ENCODE assay signal across 10 mouse cellular contexts in the genomic region with DNA sequence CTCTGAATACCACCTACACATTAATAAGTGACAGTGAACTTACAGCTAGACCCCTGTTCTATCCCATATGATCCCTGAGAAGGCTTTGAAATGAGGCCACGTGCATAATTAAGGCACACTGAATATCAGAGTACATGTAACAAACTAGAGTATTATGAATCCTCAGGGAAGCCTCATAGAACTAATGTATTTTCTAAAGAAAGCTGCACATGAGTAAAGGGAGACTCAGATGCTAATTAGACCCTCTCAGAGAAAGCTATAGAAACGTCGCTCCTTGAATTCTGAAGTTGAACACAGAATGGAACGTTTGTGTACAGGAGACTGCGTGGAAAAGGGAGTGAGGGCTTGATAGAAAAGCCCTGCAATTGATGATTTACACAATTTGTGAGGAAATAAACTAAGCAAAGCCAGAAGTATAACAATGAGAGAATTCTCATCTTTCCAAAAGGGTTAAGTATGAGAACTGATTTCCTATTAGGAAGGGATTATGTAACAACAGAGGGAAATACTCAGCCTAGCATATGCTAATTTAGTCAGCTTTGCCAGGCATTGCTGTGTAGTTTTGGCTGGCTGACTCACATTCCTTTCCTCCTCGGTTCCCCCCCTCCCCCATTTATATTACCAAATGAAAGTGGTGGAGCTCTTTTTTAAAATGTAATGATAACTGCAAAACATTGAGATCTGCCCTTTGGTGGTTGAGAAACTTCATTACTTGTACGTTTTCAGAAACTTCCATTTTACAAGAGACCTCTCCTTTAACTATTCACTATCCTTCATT. TPM values are rescaled to one million over a fixed set of nuclear protein-coding genes. Genes with fewer than 3 reads are reported as not detected.
DNase-seq lines count a peak whose midpoint lies in the region; ATAC-seq lines count a peak whose summit lies in the region.
"Had no signal": no experiment of that assay in that cellular context is flagged by ENCODE, and none has a peak within 500 bp of the region (broad histone marks: within the 10 kb centered on the region; RNA-seq: fewer than 3 reads in every experiment).

No protein-coding gene starts in this region.

- peak overlapping the region; percentile 80 for H3K27ac ChIP-seq in forebrain, embryonic 10.5 days
- peak overlapping the region; percentile 56 for H3K27ac ChIP-seq in midbrain, embryonic 12.5 days (replicated peaks)
- no peak overlapping the region for H3K27ac ChIP-seq in kidney, embryonic 14.5 days (ENCODE audit: low read depth, low read length)
- H3K27ac ChIP-seq in kidney, embryonic 15.5 days: no peak overlapping the region

- H3K4me2 ChIP-seq in midbrain, embryonic 12.5 days (replicated peaks): peak overlapping the region; percentile 28
- no peak overlapping the region for H3K4me2 ChIP-seq in kidney, embryonic 14.5 days (replicated peaks; ENCODE audit: low read depth, low read length)
- no peak overlapping the region for H3K4me2 ChIP-seq in kidney, embryonic 15.5 days

- H3K4me3 ChIP-seq in forebrain, embryonic 10.5 days: peak overlapping the region; percentile 8; the same call in 1 of the 2 replicates
- no peak overlapping the region for H3K4me3 ChIP-seq in midbrain, embryonic 12.5 days
- H3K4me3 ChIP-seq in kidney, embryonic 14.5 days (ENCODE audit: low read length): no peak overlapping the region
- H3K4me3 ChIP-seq in kidney, embryonic 15.5 days (replicated peaks): no peak overlapping the region
- H3K4me3 ChIP-seq: erythroblast, embryonic 14.5 days had no signal

- H3K27me3 ChIP-seq in forebrain, embryonic 10.5 days (ENCODE audit: poor library complexity, severe bottlenecking): no peaks in the 10 kb centered on the region
- no peaks in the 10 kb centered on the region for H3K27me3 ChIP-seq in midbrain, embryonic 12.5 days
- no peaks in the 10 kb centered on the region for H3K27me3 ChIP-seq in kidney, embryonic 14.5 days (ENCODE audit: control insufficient read depth, insufficient read depth, low read length)
- peaks cover 7% of the 10 kb centered on the region for H3K27me3 ChIP-seq in kidney, embryonic 15.5 days

- no peaks in the 10 kb centered on the region for H3K36me3 ChIP-seq in forebrain, embryonic 10.5 days (replicated peaks)
- H3K36me3 ChIP-seq in midbrain, embryonic 12.5 days: no peaks in the 10 kb centered on the region
- H3K36me3 ChIP-seq in kidney, embryonic 14.5 days (ENCODE audit: control insufficient read depth, insufficient read depth, low read length): no peaks in the 10 kb centered on the region
- no peaks in the 10 kb centered on the region for H3K36me3 ChIP-seq in kidney, embryonic 15.5 days

- no peaks in the 10 kb centered on the region for H3K9me3 ChIP-seq in forebrain, embryonic 10.5 days
- no peaks in the 10 kb centered on the region for H3K9me3 ChIP-seq in midbrain, embryonic 12.5 days
- H3K9me3 ChIP-seq in kidney, embryonic 14.5 days (ENCODE audit: control insufficient read depth, low read length): no peaks in the 10 kb centered on the region
- no peaks in the 10 kb centered on the region for H3K9me3 ChIP-seq in kidney, embryonic 15.5 days (replicated peaks)

- H3K4me1 ChIP-seq in forebrain, embryonic 10.5 days: peaks cover 42% of the 10 kb centered on the region
- H3K4me1 ChIP-seq in midbrain, embryonic 12.5 days: peaks cover 23% of the 10 kb centered on the region
- no peaks in the 10 kb centered on the region for H3K4me1 ChIP-seq in kidney, embryonic 14.5 days (ENCODE audit: control insufficient read depth, insufficient read depth, low read length)
- no peaks in the 10 kb centered on the region for H3K4me1 ChIP-seq in kidney, embryonic 15.5 days

- DNase-seq in embryo, embryonic 11 days: peak; percentile 13
- no peak for DNase-seq in embryo, embryonic 10.5 days (ENCODE audit: low spot score)
- peak; percentile 94 for DNase-seq in Muller cell, postnatal 12 days (ENCODE audit: inconsistent ontology term)
- no peak for DNase-seq in forebrain, embryonic 10.5 days (ENCODE audit: extremely low spot score, low spot score)
- no peak for DNase-seq in B cell, adult 2 months
- DNase-seq: kidney, adult 2 months had no signal

- no peak overlapping the region for H3K9ac ChIP-seq in midbrain, embryonic 12.5 days (replicated peaks)
- no peak overlapping the region for H3K9ac ChIP-seq in kidney, embryonic 14.5 days (ENCODE audit: low read depth, low read length)
- no peak overlapping the region for H3K9ac ChIP-seq in kidney, embryonic 15.5 days

- ATAC-seq in midbrain, embryonic 12.5 days (ENCODE audit: low FRiP score, low read depth): peak; percentile 84
- ATAC-seq in kidney, embryonic 14.5 days (ENCODE audit: low FRiP score, low TSS enrichment): no peak
- no peak for ATAC-seq in kidney, embryonic 15.5 days (replicated peaks; ENCODE audit: low FRiP score)

- 19% methylated on average over 7 of the region's 7 CpGs for WGBS in forebrain, embryonic 10.5 days
- 17% methylated on average over 7 of the region's 7 CpGs for WGBS in midbrain, embryonic 12.5 days
- 45% methylated on average over 7 of the region's 7 CpGs for WGBS in kidney, embryonic 14.5 days
- 41% methylated on average over 7 of the region's 7 CpGs for WGBS in kidney, embryonic 15.5 days

RNA-seq across cellular contexts. Expression of a gene that starts 9.6 kb away (rescaled TPM):
- polyA plus RNA-seq in forebrain, embryonic 10.5 days (2016; fragmentation: Nextera tagmentation; extraction: Ambion mirVana): 1.6 and 2.9 TPM in 2 replicates
- polyA plus RNA-seq in midbrain, embryonic 12.5 days (2016; fragmentation: Nextera tagmentation; extraction: Ambion mirVana): 8.2 and 9.2 TPM in 2 replicates
- polyA plus RNA-seq in kidney, embryonic 14.5 days (2014; fragmentation: Nextera tagmentation; extraction: Ambion mirVana): 0.09 and 0.32 TPM in 2 replicates
- polyA plus RNA-seq in kidney, embryonic 15.5 days (2015; fragmentation: Nextera tagmentation; extraction: Ambion mirVana): 0.26 and 0.27 TPM in 2 replicates
- polyA plus RNA-seq: erythroblast, embryonic 14.5 days had no signal

Comparison
In these comparisons a context has a peak if more than half of its experiments do, and no peak if none do; other contexts are left out.
1. DNase-seq: peak in embryo, embryonic 11 days (single experiment) and Muller cell, postnatal 12 days (single experiment); none in embryo, embryonic 10.5 days (single experiment), forebrain, embryonic 10.5 days (single experiment) and B cell, adult 2 months (0 of 2).
2. H3K27ac ChIP-seq: peak in forebrain, embryonic 10.5 days (single experiment) and midbrain, embryonic 12.5 days (single experiment); none in kidney, embryonic 14.5 days (single experiment) and kidney, embryonic 15.5 days (single experiment).